Mouse (Mus musculus): Measurements from ENCODE around the gene Sco2.

The Sco2 gene

GRCm38 (mm10) chr15:89373762-89374248 is at the start of gene Sco2:
Sco2 (minus strand) TSS chr15:89373846.
- DNase-seq, result peak; percentile 97 to 98

- peak; percentile 46 to 54 for DNase-seq
Measured at GRCm38 (mm10) chr15:89421938-89422337, 48.3 kb upstream of the Sco2 start.

GRCm38 (mm10) chr15:89415282-89415681 is 41.6 kb upstream of the Sco2 start:
- peak; percentile 58 to 59 for DNase-seq

GRCm38 (mm10) chr15:89410118-89410517 is 36.5 kb upstream of the Sco2 start, which contains the start of gene Syce3:
Syce3 (minus strand) TSS chr15:89410503.
- peak in 1 of 2 experiments; percentile 24 for DNase-seq

- DNase-seq, result no peak
Measured at GRCm38 (mm10) chr15:89406691-89407090, 33.0 kb upstream of the Sco2 start.

GRCm38 (mm10) chr15:89404831-89405623 is 31.4 kb upstream of the Sco2 start:
- DNase-seq, result no peak

- no peak for DNase-seq
Measured at GRCm38 (mm10) chr15:89402471-89402870, 28.8 kb upstream of the Sco2 start.

GRCm38 (mm10) chr15:89399716-89400115 is 26.1 kb upstream of the Sco2 start:
- DNase-seq, result no peak

- no peak for DNase-seq
Measured at GRCm38 (mm10) chr15:89398146-89398545, 24.5 kb upstream of the Sco2 start.

GRCm38 (mm10) chr15:89396883-89397282 is 23.2 kb upstream of the Sco2 start:
- no peak for DNase-seq

- peak; percentile 71 to 75 for DNase-seq
Measured at GRCm38 (mm10) chr15:89390081-89390480, 16.4 kb upstream of the Sco2 start.

GRCm38 (mm10) chr15:89387127-89387526 is 13.5 kb upstream of the Sco2 start:
- DNase-seq, result peak in 1 of 2 experiments; percentile 16

- DNase-seq, result no peak
Measured at GRCm38 (mm10) chr15:89384617-89385016, 11.0 kb upstream of the Sco2 start, which contains the start of gene Klhdc7b. Klhdc7b (plus strand) TSS chr15:89384917.

GRCm38 (mm10) chr15:89379429-89379828 is 5.8 kb upstream of the Sco2 start:
- DNase-seq, result peak; percentile 75 to 81

GRCm38 (mm10) chr15:89378831-89379401 is 5.3 kb upstream of the Sco2 start, which contains the start of gene Odf3b:
Odf3b (minus strand) TSS chr15:89379282.
- peak; percentile 91 for DNase-seq

- peak in 1 of 2 experiments; percentile 63 for DNase-seq
Measured at GRCm38 (mm10) chr15:89377938-89378828, 4.5 kb upstream of the Sco2 start.

- DNase-seq, result peak in 1 of 2 experiments; percentile 33
Measured at GRCm38 (mm10) chr15:89377362-89377761, 3.7 kb upstream of the Sco2 start.

- DNase-seq, result peak in 1 of 2 experiments; percentile 31
Measured at GRCm38 (mm10) chr15:89376957-89377356, 3.3 kb upstream of the Sco2 start, which contains the start of gene Tymp. Tymp (minus strand) TSS chr15:89377039.

GRCm38 (mm10) chr15:89376040-89376439 is 2.4 kb upstream of the Sco2 start:
- peak in 1 of 2 experiments; percentile 28 for DNase-seq

- no peak for DNase-seq
Measured at GRCm38 (mm10) chr15:89374801-89375534, 1.3 kb upstream of the Sco2 start.

- DNase-seq, result no peak
Measured at GRCm38 (mm10) chr15:89374340-89374739, 694 bp upstream of the Sco2 start.

Data from cerebellum, postnatal 25 days (tissue).